Mouse (Mus musculus): Measurements from ENCODE around the gene Olfr667.

DNA sequence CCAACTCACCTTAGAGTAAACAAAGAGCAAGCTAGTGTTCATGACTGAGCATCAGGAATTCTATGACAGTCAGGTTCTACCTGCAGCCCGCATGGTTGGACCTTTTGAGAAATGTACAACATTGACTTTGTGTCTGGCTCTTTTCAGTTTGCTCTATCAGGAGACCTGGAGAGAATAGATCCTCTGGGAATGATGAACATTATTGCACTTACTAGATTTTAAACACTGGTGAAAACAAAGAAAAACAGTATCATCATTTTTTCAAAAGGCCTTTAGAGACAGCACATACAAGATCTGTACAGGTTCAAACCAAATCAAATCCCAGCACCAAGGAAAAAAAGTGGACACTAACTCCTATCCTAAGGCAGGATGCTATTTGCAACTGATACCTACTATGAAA lies at the start of gene Olfr667:
- TF ChIP-seq CTCF (IDR thresholded peaks at IDR 0.05; ENCODE audit: extremely low read depth, insufficient read depth, insufficient read length, insufficient replicate concordance) (no peak), POLR2A (IDR thresholded peaks at IDR 0.05; ENCODE audit: low read depth, low read length) (no peak)

Data from spleen, adult 2 months (tissue).